Mouse (Mus musculus) CH12.LX (cell line): Measurements from ENCODE around the gene Arhgef28. TPM values are rescaled to one million over a fixed set of nuclear protein-coding genes. Genes with fewer than 3 reads are reported as not detected.
"Not testable (repeated sequence)": the region's sequence is repeated elsewhere in the genome, so short reads cannot be mapped to it uniquely, and the experiment has no call there.

Experiments used
- DNase-seq: peaks from one replicate; pipeline ENCODE4 v3.0.0-alpha.2; 2013; ENCODE audit errors: extremely low read depth
- H3K27ac ChIP-seq: 2 replicates; pipeline ENCODE4 v1.5.1; 2012; ENCODE audit warnings: low read depth, mild to moderate bottlenecking, control low read depth, moderate library complexity; ENCODE audit not compliant: insufficient read depth
- H3K27me3 ChIP-seq: replicated peaks from 2 replicates; pipeline ENCODE3; 2012; ENCODE audit warnings: inconsistent platforms
- H3K36me3 ChIP-seq, 2 experiments: replicated peaks in 1 of 2; 2 replicates each; pipeline versions ENCODE3 to v1.6.1; 2012; ENCODE audit warnings: inconsistent platforms in 1 of 2, low read length in 1 of 2, mild to moderate bottlenecking in 1 of 2, mixed read lengths in 1 of 2, moderate library complexity in 1 of 2; ENCODE audit not compliant: control insufficient read depth in 1 of 2, insufficient read depth in 1 of 2
- H3K4me1 ChIP-seq, 2 experiments: 2 replicates each; pipeline ENCODE4 v1.6.1; 2012; ENCODE audit warnings: inconsistent platforms in 1 of 2, moderate library complexity in 1 of 2; ENCODE audit not compliant: insufficient read depth in 2 of 2, control insufficient read depth in 1 of 2
- H3K4me2 ChIP-seq: 2 replicates; pipeline ENCODE4 v1.6.1; 2012; ENCODE audit warnings: low read depth, mild to moderate bottlenecking, control low read depth; ENCODE audit not compliant: poor library complexity, insufficient read depth, severe bottlenecking
- H3K4me3 ChIP-seq, 3 experiments: fragments of 150-350 bp in 1 of 3; sonication (generic) in 1 of 3; replicated peaks in 1 of 3; 2 replicates each; pipeline versions ENCODE3 to v1.5.1; 2011 to 2012; ENCODE audit warnings: low read depth in 2 of 3, low read length in 2 of 3, mild to moderate bottlenecking in 2 of 3, moderate library complexity in 2 of 3, control low read depth in 1 of 3, improper control_type of control experiment in 1 of 3, inconsistent platforms in 1 of 3, mixed read lengths in 1 of 3; ENCODE audit not compliant: poor library complexity in 1 of 3
- H3K79me2 ChIP-seq: replicated peaks from 2 replicates; pipeline ENCODE4 v1.6.1; 2012; ENCODE audit warnings: mild to moderate bottlenecking, moderate library complexity; ENCODE audit not compliant: control insufficient read depth, poor library complexity, insufficient read depth, severe bottlenecking; ENCODE audit errors: extremely low read depth
- H3K9ac ChIP-seq: 2 replicates; pipeline ENCODE4 v1.6.1; 2012; ENCODE audit warnings: low read depth, mild to moderate bottlenecking, control low read depth, moderate library complexity; ENCODE audit not compliant: insufficient read depth
- H3K9me3 ChIP-seq: replicated peaks from 2 replicates; pipeline ENCODE3; 2012; ENCODE audit warnings: low read length, inconsistent platforms, mixed read lengths
- CHD1 ChIP-seq: IDR thresholded peaks from 2 replicates; pipeline ENCODE4 v1.6.1; 2012; ENCODE audit warnings: low read depth, low read length, improper control_type of control experiment, inconsistent platforms
- ELF1 ChIP-seq: IDR thresholded peaks from 2 replicates; pipeline ENCODE4 v1.6.1; 2014; ENCODE audit warnings: low read depth, mild to moderate bottlenecking, inconsistent platforms, low read length, improper control_type of control experiment
- HCFC1 ChIP-seq: IDR thresholded peaks from 2 replicates; pipeline ENCODE4 v1.6.1; 2012; ENCODE audit warnings: low read depth, mild to moderate bottlenecking, inconsistent platforms, low read length, improper control_type of control experiment
- JUN ChIP-seq: IDR thresholded peaks from 2 replicates; pipeline ENCODE4 v1.6.1; 2011; ENCODE audit warnings: low read depth, mild to moderate bottlenecking, low read length, improper control_type of control experiment, moderate library complexity; ENCODE audit not compliant: insufficient read depth
- JUND ChIP-seq: conservative IDR thresholded peaks from 2 replicates; pipeline ENCODE4 v1.6.1; 2011; ENCODE audit warnings: low read depth, low read length, improper control_type of control experiment
- KAT2A ChIP-seq: IDR thresholded peaks from 2 replicates; pipeline ENCODE4 v1.6.1; 2012; ENCODE audit warnings: low read length, improper control_type of control experiment, inconsistent platforms; ENCODE audit not compliant: insufficient replicate concordance
- MAZ ChIP-seq: IDR thresholded peaks from 2 replicates; pipeline ENCODE4 v1.6.1; 2012; ENCODE audit warnings: low read depth, mild to moderate bottlenecking, inconsistent platforms, low read length, improper control_type of control experiment, moderate library complexity
- MXI1 ChIP-seq: IDR thresholded peaks from 2 replicates; pipeline ENCODE4 v1.6.1; 2011; ENCODE audit warnings: mild to moderate bottlenecking, low read depth, low read length, improper control_type of control experiment
- NRF1 ChIP-seq: IDR thresholded peaks from 2 replicates; pipeline ENCODE4 v1.6.1; 2014; ENCODE audit warnings: low read depth, mild to moderate bottlenecking, inconsistent platforms, low read length, improper control_type of control experiment, moderate library complexity
- RCOR1 ChIP-seq: conservative IDR thresholded peaks from 2 replicates; pipeline ENCODE4 v1.6.1; 2012; ENCODE audit warnings: low read depth, mild to moderate bottlenecking, inconsistent platforms, low read length, improper control_type of control experiment
- SMC3 ChIP-seq: IDR thresholded peaks from 2 replicates; pipeline ENCODE4 v1.6.1; 2011; ENCODE audit warnings: low read depth, low read length, improper control_type of control experiment
- TBP ChIP-seq: conservative IDR thresholded peaks from 2 replicates; pipeline ENCODE4 v1.6.1; 2011; ENCODE audit warnings: low read depth, low read length, improper control_type of control experiment
- TCF12 ChIP-seq: IDR thresholded peaks from 2 replicates; pipeline ENCODE4 v1.6.1; 2014; ENCODE audit warnings: low read depth, mild to moderate bottlenecking, inconsistent platforms, low read length, improper control_type of control experiment
- USF2 ChIP-seq: conservative IDR thresholded peaks from 2 replicates; pipeline ENCODE4 v1.6.1; 2011; ENCODE audit warnings: low read depth, low read length, improper control_type of control experiment
- ZKSCAN1 ChIP-seq: IDR thresholded peaks from 2 replicates; pipeline ENCODE4 v1.6.1; 2012; ENCODE audit warnings: low read depth, inconsistent platforms, low read length, improper control_type of control experiment, borderline replicate concordance
- dilution Hi-C: fragments of 300-500 bp; cut with MboI; formaldehyde crosslinking; loops from 2 replicates; pipeline ENCODE4 v1.14.3; 2020; ENCODE audit warnings: low sequenced_read_pairs; ENCODE audit not compliant: extremely low pct_unique_long_range_greater_than_20kb, extremely low pct_ligation_motif_present
- in situ Hi-C: fragments of 300-500 bp; cut with MboI; formaldehyde crosslinking; loops from 3 replicates; pipeline ENCODE4 v1.14.3; 2019; ENCODE audit warnings: low sequenced_read_pairs, low pct_ligation_motif_present, low pct_unique_long_range_greater_than_20kb, mixed read lengths
- polyA plus RNA-seq: library from polyadenylated mRNA; unstranded; fragments of >175 nt; gene quantifications from 2 replicates; pipeline ENCODE4 v1.2.1, GENCODE M21; 2012; ENCODE audit warnings: low read depth; ENCODE audit not compliant: insufficient read length
- total RNA-seq, 2 experiments: library from RNA; depleted of rRNA; stranded (reverse); fragments of 300-350 nt in 1 of 2; fragments of >200 nt in 1 of 2; gene quantifications; 2 replicates each; pipeline ENCODE4 v1.2.3; 2012 to 2014

Gene Arhgef28
- total and polyA plus RNA-seq, 3 experiments = 0.07 to 0.24 (median 0.08) TPM

GRCm38 (mm10) chr13:98024680-98025079, 181.6 kb downstream of the Arhgef28 start:
- Histone ChIP-seq H3K36me3 (no peaks in the 10 kb centered on the region), H3K9me3 (peaks cover 3% of the 10 kb centered on the region), H3K9ac (no peak overlapping the region), H3K27ac (no peak overlapping the region), H3K4me3 (no peak overlapping the region), H3K4me1 (peaks cover 0 to 8% of the 10 kb centered on the region in 2 experiments; a peak in 1 of 4 replicates), H3K4me2 (no peak overlapping the region), H3K79me2 (no peaks in the 10 kb centered on the region), H3K27me3 (no peaks in the 10 kb centered on the region)
- dilution Hi-C loops = no loop called here
- DNase-seq = no peak
- TF ChIP-seq TCF12 = no peak
- TF ChIP-seq KAT2A = no peak
- no peak for TF ChIP-seq MXI1
- TF ChIP-seq NRF1 = no peak
- no peak for TF ChIP-seq TBP
- TF ChIP-seq CHD1 = no peak
- TF ChIP-seq SMC3 = no peak
- TF ChIP-seq ELF1 = no peak
- no peak for TF ChIP-seq HCFC1
- no peak for TF ChIP-seq JUND
- no peak for TF ChIP-seq MAZ
- in situ Hi-C loops = no loop called here

GRCm38 (mm10) chr13:98021906-98022305, 184.3 kb downstream of the Arhgef28 start:
- TF ChIP-seq CHD1 (no peak), ZKSCAN1 (no peak), MAZ (no peak), RCOR1 (no peak), USF2 (no peak), TBP (no peak), JUN (no peak)
- TF ChIP-seq, all 38 proteins: peak for 0
- no peaks in the 10 kb centered on the region for H3K4me1 ChIP-seq
- H3K27me3 ChIP-seq = no peaks in the 10 kb centered on the region
- peaks cover 3% of the 10 kb centered on the region for H3K9me3 ChIP-seq
- H3K9ac ChIP-seq = no peak overlapping the region
- in situ Hi-C loops = no loop called here
- H3K36me3 ChIP-seq = no peaks in the 10 kb centered on the region
- no peak overlapping the region for H3K27ac ChIP-seq
- H3K79me2 ChIP-seq = no peaks in the 10 kb centered on the region
- no peak overlapping the region for H3K4me2 ChIP-seq
- no peak for DNase-seq
- dilution Hi-C loops = no loop called here
- no peak overlapping the region for H3K4me3 ChIP-seq

GRCm38 (mm10) chr13:98018837-98019236, 187.4 kb downstream of the Arhgef28 start:
- H3K4me1 ChIP-seq, H3K9ac ChIP-seq: not testable (repeated sequence)

More at GRCm38 (mm10) chr13:98018837-98019236, 187.4 kb downstream of the Arhgef28 start:
- H3K9me3 ChIP-seq, dilution Hi-C loops, H3K27ac ChIP-seq, H3K4me2 ChIP-seq, H3K4me3 ChIP-seq, in situ Hi-C loops, DNase-seq, H3K27me3 ChIP-seq, H3K79me2 ChIP-seq, H3K36me3 ChIP-seq: not testable (repeated sequence)
